Mouse (Mus musculus) urinary bladder, postnatal 36 days (tissue): ENCODE measurements around the gene Vpreb3.
"Not testable (repeated sequence)": the region's sequence is repeated elsewhere in the genome, so short reads cannot be mapped to it uniquely, and the experiment has no call there.

ENCODE experiments used
- DNase-seq, 2 experiments: peaks; one replicate each; pipeline ENCODE4 v3.0.0; 2022; ENCODE audit warnings: low spot score in 2 of 2, mixed read lengths in 1 of 2

The Vpreb3 gene

GRCm38 (mm10) chr10:75973846-75974245 is 31.0 kb downstream of the Vpreb3 start:
- DNase-seq, result no peak

GRCm38 (mm10) chr10:75975216-75975615 is 32.4 kb downstream of the Vpreb3 start:
- DNase-seq, result no peak

GRCm38 (mm10) chr10:75978119-75978834 is 35.4 kb downstream of the Vpreb3 start:
- no peak for DNase-seq

GRCm38 (mm10) chr10:75978835-75979157 is 35.9 kb downstream of the Vpreb3 start:
- no peak for DNase-seq

GRCm38 (mm10) chr10:75979432-75979831 is 36.6 kb downstream of the Vpreb3 start:
- no peak for DNase-seq

- DNase-seq, result no peak
These were observed 47.7 kb downstream of the Vpreb3 start for GRCm38 (mm10) chr10:75990430-75991042.

- DNase-seq, result no peak
These were observed 50.9 kb downstream of the Vpreb3 start for GRCm38 (mm10) chr10:75993616-75994240.

- not testable (repeated sequence) for DNase-seq
These were observed 51.8 kb downstream of the Vpreb3 start for GRCm38 (mm10) chr10:75994531-75995210.

GRCm38 (mm10) chr10:75995463-75995862 is 52.6 kb downstream of the Vpreb3 start:
- no peak for DNase-seq

GRCm38 (mm10) chr10:75996315-75996714 is 53.5 kb downstream of the Vpreb3 start:
- no peak for DNase-seq
